Mouse (Mus musculus) stomach, postnatal 0 days (tissue): ENCODE measurements at regions not wholly inside any gene's neighbourhood (a gene's known extent, or its start where the extent isn't known, plus 50 kb on each side); places are given as distances from the start of the nearest gene placed in this dataset.

Experiments used
- CTCF ChIP-seq: IDR thresholded peaks from 2 replicates; pipeline ENCODE4 v1.5.1; 2016; ENCODE audit warnings: antibody characterized with exemption, low read depth, mild to moderate bottlenecking, moderate library complexity
- EP300 ChIP-seq: optimal IDR thresholded peaks from 2 replicates; pipeline ENCODE3; 2016; ENCODE audit warnings: antibody characterized with exemption

- TF ChIP-seq CTCF (no peak), EP300 (no peak)
These were observed 94.8 kb upstream of the Grip1 start for GRCm38 (mm10) chr10:119358730-119359292.
